Mouse (Mus musculus): ENCODE measurements around the gene Olfr1173. TPM values are rescaled to one million over a fixed set of nuclear protein-coding genes. Genes with fewer than 3 reads are reported as not detected.

The Olfr1173 gene
- not detected in 2 replicates for polyA plus RNA-seq (2015; fragmentation: Nextera tagmentation; extraction: Ambion mirVana)

DNA sequence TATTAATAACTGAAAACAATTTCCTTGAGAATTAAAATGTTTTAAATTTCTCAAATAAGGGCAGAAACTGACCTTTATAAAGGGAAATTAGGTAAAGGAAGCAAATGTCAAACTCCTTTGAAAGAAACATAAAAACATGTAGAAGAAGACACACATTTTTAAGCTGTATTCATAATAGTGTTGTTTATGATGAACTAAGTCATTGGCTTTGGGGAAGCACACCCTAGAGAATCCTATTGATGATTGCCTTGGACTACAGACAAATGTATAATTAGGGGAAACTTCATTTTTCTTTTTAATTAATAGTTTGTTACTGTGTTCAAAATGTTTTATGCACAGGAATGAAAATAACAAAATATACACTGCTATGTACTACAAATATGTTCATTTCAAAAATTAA, at the start of gene Olfr1173:
Gene Olfr1173, minus strand, starts transcription at position 101 of the 400 bp plus-strand sequence.
- H3K27ac ChIP-seq: no peak within 1 kb of the TSS
- no peak for ATAC-seq (ENCODE audit: borderline replicate concordance, extremely low read depth, low FRiP score, low TSS enrichment)
- no peaks in the 10 kb centered on the region for H3K36me3 ChIP-seq
- H3K4me2 ChIP-seq: no peak within 1 kb of the TSS
- H3K9me3 ChIP-seq: no peaks in the 10 kb centered on the region
- H3K4me1 ChIP-seq: no peaks in the 10 kb centered on the region
- no peak within 1 kb of the TSS for H3K9ac ChIP-seq
- no peak within 1 kb of the TSS for H3K4me3 ChIP-seq
- H3K27me3 ChIP-seq: no peaks in the 10 kb centered on the region

GRCm38 (mm10) chr2:88327115-88327514, 47.4 kb upstream of the Olfr1173 start, which contains the start of gene Olfr1175-ps:
Gene Olfr1175-ps (minus strand): TSS chr2:88327215.
- Histone ChIP-seq H3K36me3 (no peaks in the 10 kb centered on the region), H3K4me2 (no peak within 1 kb of the TSS), H3K27ac (no peak within 1 kb of the TSS), H3K4me3 (no peak within 1 kb of the TSS), H3K4me1 (no peaks in the 10 kb centered on the region), H3K9me3 (no peaks in the 10 kb centered on the region), H3K9ac (no peak within 1 kb of the TSS), H3K27me3 (no peaks in the 10 kb centered on the region)
- ATAC-seq (ENCODE audit: borderline replicate concordance, extremely low read depth, low FRiP score, low TSS enrichment): no peak
- WGBS: 71% methylated on average over 2 of the region's 2 CpGs

DNA sequence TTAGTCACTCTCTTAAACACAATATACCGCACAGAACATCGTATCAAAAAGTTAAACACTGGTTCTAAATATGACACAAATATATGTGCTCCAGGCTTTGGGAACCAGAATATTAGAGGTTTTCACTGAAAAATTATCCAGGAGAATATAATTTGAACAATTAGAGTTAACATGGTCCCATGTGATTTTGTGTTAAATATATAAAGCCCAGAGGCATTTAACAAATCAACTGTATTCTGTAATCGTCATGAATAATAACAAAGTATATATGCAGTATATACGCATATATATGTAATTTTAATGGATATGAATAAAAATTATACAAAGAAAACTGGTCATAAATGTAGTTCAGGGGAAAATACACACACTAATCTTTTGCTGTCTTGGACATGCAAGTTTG, 35.4 kb upstream of the Olfr1173 start, which contains the start of gene Olfr1174-ps:
Gene Olfr1174-ps, minus strand, starts transcription at position 101 of the 400 bp plus-strand sequence.
- Histone ChIP-seq H3K9ac (no peak within 1 kb of the TSS), H3K9me3 (no peaks in the 10 kb centered on the region), H3K4me1 (no peaks in the 10 kb centered on the region), H3K27me3 (no peaks in the 10 kb centered on the region), H3K36me3 (no peaks in the 10 kb centered on the region), H3K4me2 (no peak within 1 kb of the TSS), H3K27ac (no peak within 1 kb of the TSS), H3K4me3 (no peak within 1 kb of the TSS)
- WGBS: 86% methylated on average over 4 of the region's 4 CpGs
- ATAC-seq (ENCODE audit: borderline replicate concordance, extremely low read depth, low FRiP score, low TSS enrichment): no peak

- WGBS: 82% methylated on average over 1 of the region's 1 CpGs
- no peaks in the 10 kb centered on the region for H3K36me3 ChIP-seq
- ATAC-seq (ENCODE audit: borderline replicate concordance, extremely low read depth, low FRiP score, low TSS enrichment): no peak
- H3K9ac ChIP-seq: no peak within 1 kb of the TSS
- H3K4me2 ChIP-seq: no peak within 1 kb of the TSS
- no peaks in the 10 kb centered on the region for H3K9me3 ChIP-seq
- no peak within 1 kb of the TSS for H3K27ac ChIP-seq
- H3K27me3 ChIP-seq: no peaks in the 10 kb centered on the region
- no peaks in the 10 kb centered on the region for H3K4me1 ChIP-seq
- no peak within 1 kb of the TSS for H3K4me3 ChIP-seq
Measured at GRCm38 (mm10) chr2:88228234-88228633, 51.4 kb downstream of the Olfr1173 start, which contains the start of gene Olfr1170. Gene Olfr1170 (minus strand): TSS chr2:88228334.

Other genes starting within 250 kb of the Olfr1173 start
- gene Olfr73, start 242.2 kb downstream of the Olfr1173 start, polyA plus RNA-seq (2015; fragmentation: Nextera tagmentation; extraction: Ambion mirVana): 0.05 TPM in 1 of 2 replicates, not detected in the other
- gene Olfr1162, start 228.7 kb downstream of the Olfr1173 start, polyA plus RNA-seq (2015; fragmentation: Nextera tagmentation; extraction: Ambion mirVana): not detected in 2 replicates
- not detected in 2 replicates for gene Olfr1163, start 208.0 kb downstream of the Olfr1173 start, polyA plus RNA-seq (2015; fragmentation: Nextera tagmentation; extraction: Ambion mirVana)
- not detected in 2 replicates for gene Olfr1164, start 185.9 kb downstream of the Olfr1173 start, polyA plus RNA-seq (2015; fragmentation: Nextera tagmentation; extraction: Ambion mirVana)
- not detected in 2 replicates for gene Olfr1166, start 151.6 kb downstream of the Olfr1173 start, polyA plus RNA-seq (2015; fragmentation: Nextera tagmentation; extraction: Ambion mirVana)
- gene Olfr1167, start 124.7 kb downstream of the Olfr1173 start, polyA plus RNA-seq (2015; fragmentation: Nextera tagmentation; extraction: Ambion mirVana): not detected in 2 replicates
- not detected in 2 replicates for gene Olfr1168, start 98.0 kb downstream of the Olfr1173 start, polyA plus RNA-seq (2015; fragmentation: Nextera tagmentation; extraction: Ambion mirVana)
- not detected in 2 replicates for gene Olfr1170, start 51.5 kb downstream of the Olfr1173 start, polyA plus RNA-seq (2015; fragmentation: Nextera tagmentation; extraction: Ambion mirVana)
- gene Olfr1174-ps, start 35.3 kb upstream of the Olfr1173 start, polyA plus RNA-seq (2015; fragmentation: Nextera tagmentation; extraction: Ambion mirVana): not detected in 2 replicates
- gene Olfr1175-ps, start 47.3 kb upstream of the Olfr1173 start, polyA plus RNA-seq (2015; fragmentation: Nextera tagmentation; extraction: Ambion mirVana): not detected in 2 replicates
- not detected in 2 replicates for gene Olfr1176, start 56.8 kb upstream of the Olfr1173 start, polyA plus RNA-seq (2015; fragmentation: Nextera tagmentation; extraction: Ambion mirVana)
- not detected in 2 replicates for gene Olfr1177-ps, start 66.6 kb upstream of the Olfr1173 start, polyA plus RNA-seq (2015; fragmentation: Nextera tagmentation; extraction: Ambion mirVana)
- gene Olfr1178, start 107.2 kb upstream of the Olfr1173 start, polyA plus RNA-seq (2015; fragmentation: Nextera tagmentation; extraction: Ambion mirVana): not detected in 2 replicates
- not detected in 2 replicates for gene Olfr1179, start 126.6 kb upstream of the Olfr1173 start, polyA plus RNA-seq (2015; fragmentation: Nextera tagmentation; extraction: Ambion mirVana)
- not detected in 2 replicates for gene Olfr1180, start 139.3 kb upstream of the Olfr1173 start, polyA plus RNA-seq (2015; fragmentation: Nextera tagmentation; extraction: Ambion mirVana)
- gene Olfr1181, start 146.3 kb upstream of the Olfr1173 start, polyA plus RNA-seq (2015; fragmentation: Nextera tagmentation; extraction: Ambion mirVana): not detected in 2 replicates
- gene Gm13757, start 169.3 kb upstream of the Olfr1173 start, polyA plus RNA-seq (2015; fragmentation: Nextera tagmentation; extraction: Ambion mirVana): not detected in 2 replicates
- not detected in 2 replicates for gene Olfr1183, start 175.0 kb upstream of the Olfr1173 start, polyA plus RNA-seq (2015; fragmentation: Nextera tagmentation; extraction: Ambion mirVana)
- gene Olfr1184, start 203.7 kb upstream of the Olfr1173 start, polyA plus RNA-seq (2015; fragmentation: Nextera tagmentation; extraction: Ambion mirVana): not detected in 2 replicates
- not detected in 2 replicates for gene Olfr1185-ps1, start 213.4 kb upstream of the Olfr1173 start, polyA plus RNA-seq (2015; fragmentation: Nextera tagmentation; extraction: Ambion mirVana)
- gene Olfr1186, start 238.7 kb upstream of the Olfr1173 start, polyA plus RNA-seq (2015; fragmentation: Nextera tagmentation; extraction: Ambion mirVana): not detected in 2 replicates